Mouse (Mus musculus) 3T3-L1 (cell line): ENCODE data around the gene Patj.

Experiments
- DNase-seq: peaks from one replicate; pipeline ENCODE4 v3.0.0-alpha.2; 2015; ENCODE audit warnings: low read depth, low spot score

Gene Patj

DNA sequence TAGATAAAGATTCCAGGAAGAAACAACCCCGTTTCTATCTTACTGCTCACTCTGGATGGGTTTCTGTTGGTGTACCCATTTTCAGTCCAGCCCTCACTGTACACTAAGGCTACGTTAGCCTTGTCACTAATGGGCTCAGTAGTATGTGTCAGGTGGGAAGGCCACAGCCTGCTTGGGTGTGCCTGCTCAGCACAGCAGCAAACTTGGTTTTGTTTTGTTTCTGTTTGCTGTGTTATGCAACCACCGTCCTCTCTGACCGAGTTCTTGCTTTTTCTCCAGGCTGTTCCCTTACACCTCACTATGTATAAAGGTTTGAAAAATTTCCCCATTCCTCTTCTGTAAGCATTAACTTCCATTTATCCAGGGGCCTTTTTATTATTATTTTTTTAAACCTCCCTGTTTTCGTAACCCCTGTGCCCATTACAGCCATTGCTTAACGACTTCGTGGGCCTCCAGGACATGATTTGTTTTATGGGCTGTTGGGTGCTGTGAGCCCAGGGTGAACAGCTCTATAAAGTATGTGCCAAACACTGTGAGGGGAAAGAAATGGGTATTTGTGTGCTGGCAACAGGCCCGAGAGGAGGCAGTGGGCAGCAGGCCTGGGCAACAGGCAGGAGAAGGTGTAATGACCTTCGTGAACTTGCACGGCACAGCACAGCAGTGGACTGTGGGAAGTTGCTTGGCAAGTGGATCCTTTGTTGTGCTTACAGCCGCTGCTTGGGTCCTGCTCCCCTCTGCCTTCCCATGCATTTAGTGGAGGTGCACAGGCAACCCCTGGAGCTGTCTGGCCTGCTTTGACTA lies 113.1 kb downstream of the Patj start:
- DNase-seq: no peak

DNA sequence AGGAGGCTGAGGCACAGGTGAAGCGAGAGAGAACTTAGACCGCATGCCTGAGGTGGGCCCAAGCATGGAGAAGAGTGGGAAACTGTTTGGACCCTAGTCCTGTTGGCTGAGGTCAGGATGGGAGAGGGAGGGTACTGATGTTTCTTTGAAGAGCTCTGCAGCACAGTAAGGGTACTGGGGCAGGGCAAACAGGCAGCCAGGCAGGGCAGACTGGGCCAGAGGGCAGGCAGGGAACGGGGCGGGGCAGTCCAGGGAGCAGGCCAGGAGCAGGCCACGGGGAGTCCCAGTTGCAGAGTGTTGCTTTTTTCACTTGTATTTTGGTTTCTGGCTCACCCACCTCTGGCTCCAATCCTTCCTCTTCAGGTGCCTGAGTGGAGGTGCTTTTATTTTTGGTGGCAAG lies 114.4 kb downstream of the Patj start:
- DNase-seq: peak; percentile 17

DNA sequence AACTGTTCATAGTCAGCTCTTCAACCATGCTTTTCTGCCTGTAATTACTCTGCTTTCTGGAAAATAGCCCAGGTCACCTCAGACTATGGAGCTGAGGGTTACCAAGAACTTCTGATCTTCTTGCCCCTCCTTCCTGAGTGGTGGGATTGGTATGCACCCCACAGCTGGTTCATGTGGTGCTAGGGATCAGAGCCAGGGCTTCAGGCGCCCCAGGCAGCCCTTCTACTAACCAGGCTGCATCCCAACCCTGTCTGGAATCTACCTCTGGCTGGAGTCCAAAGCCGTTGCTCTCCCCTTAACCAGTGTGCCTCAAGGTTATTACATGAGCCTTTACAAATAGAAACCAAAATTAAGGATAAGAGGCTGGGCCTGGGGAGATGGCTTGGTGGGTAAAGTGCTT lies 115.7 kb downstream of the Patj start:
- DNase-seq: peak; percentile 95

DNA sequence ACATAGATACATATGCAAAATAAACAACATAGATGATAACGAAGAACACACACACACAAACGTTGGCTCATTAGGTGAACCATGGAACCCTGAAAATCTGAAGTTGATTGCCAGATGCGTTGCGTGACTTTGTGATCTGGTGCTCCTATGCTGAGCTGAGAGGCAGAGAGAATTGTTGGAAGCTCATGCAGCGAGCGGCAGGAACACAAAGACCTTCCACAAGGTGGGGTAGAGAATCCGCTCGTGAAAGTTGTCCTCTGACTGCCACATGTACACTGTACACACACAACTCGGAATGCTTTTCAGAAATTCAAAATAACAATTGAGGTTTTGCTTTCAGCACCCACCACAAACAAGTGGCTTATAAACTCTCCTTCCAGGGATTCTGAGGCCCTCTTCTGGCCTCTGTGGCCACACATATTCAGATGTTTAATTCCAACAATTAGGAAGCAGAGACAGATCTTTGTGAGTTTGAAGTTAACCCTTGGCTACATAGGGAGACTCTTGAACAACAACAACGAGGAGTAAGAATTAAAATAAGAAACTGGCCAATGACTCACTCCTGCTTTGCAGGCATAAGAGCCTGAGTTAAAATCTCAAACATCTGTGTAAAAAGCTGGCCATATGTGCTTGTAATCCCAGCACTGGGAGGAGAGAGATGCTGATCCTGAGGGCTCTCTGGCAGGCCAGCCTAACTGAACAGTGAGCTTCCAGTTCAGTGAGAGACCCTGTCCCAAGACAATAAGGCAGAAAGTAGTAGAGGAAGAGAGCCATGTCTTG lies 116.6 kb downstream of the Patj start:
- peak; percentile 62 for DNase-seq

DNA sequence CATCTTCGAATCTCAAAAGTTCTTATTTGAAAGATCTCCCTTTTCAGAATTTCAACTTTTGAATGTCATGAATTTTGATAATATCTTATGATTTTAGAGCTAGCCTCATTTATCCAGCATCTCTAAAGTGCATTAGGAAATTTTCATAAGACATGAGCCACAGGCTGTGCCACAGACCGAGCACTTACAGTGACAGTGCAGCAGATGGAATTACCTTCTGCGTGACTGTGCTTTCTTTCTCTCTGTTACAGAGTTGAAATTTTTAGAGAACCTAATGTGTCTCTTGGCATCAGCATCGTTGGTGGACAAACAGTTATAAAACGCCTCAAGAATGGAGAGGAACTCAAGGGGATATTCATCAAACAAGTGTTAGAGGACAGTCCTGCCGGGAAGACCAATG lies 124.9 kb downstream of the Patj start:
- DNase-seq: no peak

DNA sequence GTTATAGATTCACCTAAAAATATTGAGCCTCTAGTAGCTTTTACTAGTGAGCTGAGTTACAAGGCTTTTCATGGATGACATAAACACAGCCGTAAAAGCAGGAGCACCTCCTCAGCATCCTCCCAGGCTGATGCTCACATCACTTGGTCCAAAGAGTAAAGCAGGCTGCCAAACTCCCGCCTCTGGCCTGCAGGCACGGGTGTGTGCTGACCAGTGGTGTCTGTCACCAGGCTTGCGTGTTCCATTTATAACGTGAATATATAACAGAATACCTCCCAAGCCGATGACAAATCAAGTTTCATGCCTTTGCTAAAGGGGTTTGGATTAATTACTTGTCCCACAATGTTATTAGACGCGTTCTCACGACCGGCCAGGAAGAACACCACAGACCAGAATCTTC lies 128.9 kb downstream of the Patj start:
- no peak for DNase-seq

DNA sequence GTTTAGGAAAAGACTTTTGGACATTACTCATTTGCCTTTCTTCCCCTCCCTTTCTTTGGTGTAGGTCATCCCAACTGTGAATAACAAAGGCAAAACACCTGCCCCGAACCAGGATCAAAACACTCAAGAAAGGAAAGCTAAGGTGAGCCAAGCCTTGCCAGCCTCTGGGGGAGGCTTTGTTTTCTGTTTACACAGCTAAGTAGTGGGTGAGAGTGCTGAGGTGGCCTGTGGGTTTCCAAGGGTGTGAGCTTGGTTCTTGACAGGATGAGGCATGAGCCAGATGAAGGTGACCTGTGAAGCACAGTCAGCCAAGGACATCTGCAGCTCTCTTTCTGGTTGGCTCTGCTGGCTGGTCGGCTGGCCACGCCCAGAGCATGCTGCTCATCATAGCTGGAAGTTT lies 139.9 kb downstream of the Patj start:
- no peak for DNase-seq

DNA sequence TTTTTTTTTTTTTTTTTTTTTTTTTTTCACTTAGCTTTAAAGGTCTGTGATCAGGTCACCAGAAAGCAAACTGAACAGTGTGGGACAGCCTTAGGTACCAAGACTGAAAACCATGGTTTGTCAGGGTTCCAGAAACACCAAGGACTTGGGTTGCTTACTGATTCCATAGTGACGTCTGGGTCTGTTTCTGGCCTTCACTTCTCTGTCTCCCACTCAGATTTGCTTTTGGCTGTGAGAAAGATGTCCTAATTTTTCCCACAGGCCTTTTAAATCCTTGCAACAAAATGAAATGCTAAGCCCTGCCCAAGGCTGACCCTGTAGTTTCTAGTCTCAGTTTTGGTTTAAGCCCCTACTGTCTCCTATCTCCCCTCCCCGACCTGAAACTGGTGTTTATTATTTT lies 146.0 kb downstream of the Patj start:
- no peak for DNase-seq

DNA sequence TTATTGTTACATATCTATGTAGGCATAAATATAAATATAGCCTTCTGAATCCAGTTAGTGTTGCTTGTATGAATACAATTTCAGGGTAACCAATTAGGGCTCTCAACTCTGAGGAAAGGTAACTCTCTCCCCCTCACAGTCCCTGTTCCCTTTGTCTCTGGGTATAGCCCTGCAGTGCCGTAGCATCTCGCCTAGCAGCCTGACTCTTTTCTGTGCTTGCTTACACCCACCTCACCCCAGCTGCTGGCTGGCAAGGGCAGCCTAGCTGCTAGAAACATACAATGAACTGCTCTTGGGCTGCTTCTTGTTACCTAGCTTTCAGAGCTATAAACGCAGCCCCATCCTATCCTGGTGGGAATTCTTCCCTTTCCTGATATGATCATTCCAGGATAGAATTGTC lies 147.4 kb downstream of the Patj start:
- DNase-seq: no peak

DNA sequence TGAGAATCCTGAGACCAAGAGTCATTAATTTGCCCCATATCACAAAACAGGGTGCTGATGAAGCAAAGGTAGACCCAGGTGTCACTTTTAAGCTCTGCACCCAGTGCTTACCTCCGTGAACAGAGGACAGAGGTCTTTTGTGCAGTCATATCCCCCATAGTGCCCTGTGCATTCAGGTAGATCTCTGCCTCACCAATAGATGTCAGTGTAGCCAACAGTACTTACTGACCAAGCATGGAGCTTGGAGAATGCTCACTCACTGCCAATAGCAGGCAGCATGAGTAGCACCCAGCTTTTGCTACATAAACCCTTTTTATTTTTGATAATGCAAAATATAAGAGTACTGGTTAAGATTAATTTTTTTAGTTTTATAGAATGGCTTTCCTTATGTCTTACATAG lies 149.8 kb downstream of the Patj start:
- peak; percentile 60 for DNase-seq

DNA sequence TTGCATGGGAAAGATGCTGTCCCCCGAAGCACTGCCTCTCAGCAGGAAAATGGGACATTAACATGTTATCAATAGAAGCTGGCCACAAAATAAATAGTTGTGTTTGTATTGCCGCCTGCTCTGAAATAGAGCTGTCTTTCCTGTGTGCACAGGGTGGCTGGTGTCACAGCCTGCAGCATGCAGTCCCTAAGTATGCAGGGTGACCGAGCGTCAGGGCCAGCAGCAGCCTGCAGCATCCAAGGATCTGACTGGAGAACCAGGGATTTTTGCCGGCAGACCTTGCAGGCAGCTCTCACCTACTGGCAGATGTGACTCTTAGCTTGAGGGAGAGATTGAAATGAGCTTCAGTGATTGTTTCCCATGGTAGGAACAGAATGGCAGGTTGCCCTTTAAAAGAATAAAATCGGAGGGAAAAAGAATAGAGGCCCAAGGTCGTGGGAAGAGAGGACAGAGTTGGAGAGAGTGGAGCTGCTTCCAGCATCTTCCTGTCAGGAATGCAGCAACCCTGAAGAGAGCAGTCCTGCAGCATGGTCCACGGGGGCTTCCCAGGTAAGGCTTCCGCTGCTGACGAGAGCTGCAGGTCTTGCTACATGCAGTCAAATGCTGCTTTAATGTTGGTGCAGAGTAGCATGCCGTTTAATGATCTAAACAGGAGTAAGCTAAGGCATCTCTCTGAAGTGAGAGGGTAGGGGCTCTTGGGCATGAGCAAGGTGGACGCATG lies 151.0 kb downstream of the Patj start:
- no peak for DNase-seq

DNA sequence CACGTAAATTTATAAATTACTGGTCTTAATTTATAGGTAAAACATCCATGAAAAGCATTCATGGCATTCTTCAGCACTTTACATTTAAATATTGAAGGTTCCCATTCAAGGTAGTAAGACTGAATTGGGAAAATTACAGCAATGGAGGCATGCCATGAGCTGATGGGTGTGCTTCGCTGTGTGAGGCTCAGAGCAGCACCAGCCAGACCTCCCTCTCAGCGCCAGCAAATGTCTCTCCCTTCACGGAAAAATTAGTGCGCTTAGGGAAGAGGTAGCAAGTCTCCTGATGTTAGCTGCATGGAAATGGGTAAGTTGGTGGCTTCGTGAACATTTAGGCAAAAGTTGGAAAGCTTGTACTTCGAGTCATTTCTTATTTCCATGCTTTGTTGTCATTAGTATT lies 153.9 kb downstream of the Patj start:
- DNase-seq: no peak

DNA sequence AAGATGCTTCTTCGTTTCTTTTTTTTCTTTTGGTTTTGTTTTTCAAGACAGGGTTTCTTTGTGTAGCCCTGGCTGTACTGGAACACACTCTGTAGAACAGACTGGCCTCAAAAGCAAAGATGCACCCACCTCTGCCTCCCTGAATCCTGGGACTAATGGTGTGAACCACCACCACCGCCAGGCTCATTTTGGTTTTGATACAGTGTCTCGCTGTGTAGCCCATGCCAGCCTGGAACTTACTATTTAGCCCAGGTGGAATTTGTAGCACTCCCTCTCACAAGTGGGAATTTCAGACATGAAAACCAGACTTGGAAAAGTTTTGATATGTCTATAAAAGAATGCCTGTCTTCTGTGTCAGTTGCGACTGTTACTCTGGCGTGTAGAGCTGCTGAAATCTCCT lies 154.5 kb downstream of the Patj start:
- no peak for DNase-seq

DNA sequence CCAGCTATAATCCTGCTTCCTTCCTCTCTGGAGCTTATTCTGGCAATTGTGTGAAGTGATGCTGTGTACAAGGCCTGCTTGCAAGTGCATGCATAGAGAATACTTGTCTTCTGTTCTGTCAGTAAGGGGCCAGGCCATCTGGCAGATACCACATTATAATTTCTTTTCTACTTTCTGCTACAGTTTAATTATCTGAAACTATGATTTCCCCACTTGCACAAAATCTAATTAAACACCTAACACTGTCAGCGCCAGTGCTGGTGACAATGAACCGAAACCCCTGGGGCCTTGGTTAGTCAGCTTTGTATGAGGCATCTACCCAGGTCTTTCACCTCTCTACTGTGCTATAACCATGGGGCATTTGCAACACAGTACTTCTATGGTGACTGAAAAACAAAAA lies 160.1 kb downstream of the Patj start:
- no peak for DNase-seq

DNA sequence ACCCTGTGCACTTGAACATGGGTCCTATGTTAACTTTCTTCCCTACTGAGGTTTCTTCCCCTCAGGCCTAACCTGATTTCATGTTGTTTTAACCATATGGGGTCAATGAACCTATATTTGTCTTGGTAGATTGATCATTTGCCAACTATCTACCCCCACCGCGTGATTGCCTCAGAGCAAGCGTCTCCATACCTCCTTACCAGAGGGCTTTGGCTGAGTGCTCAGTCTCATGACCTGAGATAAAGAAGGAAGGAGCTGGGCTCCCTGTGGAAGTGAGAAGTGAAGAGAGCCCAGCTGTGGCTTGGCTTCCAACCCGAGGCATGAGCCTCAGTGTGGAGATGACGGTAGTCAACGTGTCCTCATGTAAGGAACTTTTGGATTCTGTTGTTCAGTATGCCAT lies 160.9 kb downstream of the Patj start:
- DNase-seq: no peak

DNA sequence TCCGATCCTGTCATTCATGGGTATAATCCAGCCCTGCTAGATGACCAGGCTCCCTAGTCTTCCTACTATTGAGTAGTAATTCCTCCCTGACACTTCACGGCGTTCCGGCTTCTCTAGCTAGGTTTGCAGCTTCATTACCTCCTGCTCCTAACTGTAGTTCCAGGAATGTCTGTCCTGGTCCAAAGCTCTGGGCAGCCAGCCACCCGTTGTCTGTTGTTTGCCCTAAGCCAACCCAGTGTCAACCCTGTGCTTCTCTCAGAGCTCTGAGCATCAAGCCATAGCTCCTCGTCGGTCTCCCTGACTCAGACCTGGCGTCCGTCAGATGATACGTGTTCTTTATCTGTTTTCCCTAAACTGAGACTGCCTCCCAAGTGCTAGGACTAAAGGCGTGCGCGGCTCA lies 161.6 kb downstream of the Patj start:
- DNase-seq: no peak

DNA sequence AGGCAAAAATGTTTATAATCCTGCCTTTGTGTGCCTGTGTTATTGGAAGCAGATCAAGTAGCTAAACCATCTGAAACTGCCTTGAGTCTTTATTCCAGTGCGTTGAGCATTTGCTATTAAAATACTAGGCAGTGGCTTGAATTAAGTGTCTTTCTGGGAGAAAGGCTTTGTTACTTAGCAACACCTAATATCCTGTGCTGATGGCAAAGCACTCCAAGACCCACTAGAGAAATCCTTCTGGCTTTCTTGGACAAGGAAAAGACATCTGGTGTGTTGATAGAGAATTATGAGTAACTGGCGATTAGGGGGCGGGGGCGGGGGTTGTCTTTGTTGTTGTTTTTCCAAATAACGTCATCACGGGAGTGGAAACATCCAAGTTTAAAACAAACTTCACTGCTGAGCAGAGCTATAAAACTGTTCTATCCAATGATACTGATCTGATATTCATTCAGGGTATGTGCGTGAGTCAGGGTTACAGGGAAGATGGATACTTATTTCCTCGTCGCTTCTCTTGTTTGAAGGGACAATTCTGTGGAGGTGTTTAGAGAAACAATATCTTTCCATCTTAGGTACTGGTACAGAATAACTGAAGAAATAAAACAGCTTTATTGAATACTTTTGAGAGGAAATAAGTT lies 164.7 kb downstream of the Patj start:
- no peak for DNase-seq

DNA sequence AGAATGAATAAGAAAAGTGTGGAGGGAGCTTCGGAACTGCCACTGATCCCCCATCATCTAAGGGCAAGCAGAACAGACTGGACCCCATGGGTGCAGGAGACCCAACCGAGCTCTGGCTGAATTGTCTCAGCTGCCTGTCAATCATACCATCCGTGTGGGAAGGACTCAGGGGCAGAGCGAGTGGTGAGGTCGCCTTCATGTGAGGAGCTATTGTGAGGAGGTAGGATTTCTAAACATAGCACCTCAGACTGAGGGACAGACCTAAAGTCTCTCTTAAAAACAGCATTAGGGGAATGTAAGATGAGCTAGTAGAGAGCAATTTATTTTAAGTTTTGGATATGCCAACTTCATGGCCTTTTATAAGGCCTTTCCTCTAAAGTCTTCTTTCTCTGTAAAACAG lies 167.5 kb downstream of the Patj start:
- DNase-seq: no peak

DNA sequence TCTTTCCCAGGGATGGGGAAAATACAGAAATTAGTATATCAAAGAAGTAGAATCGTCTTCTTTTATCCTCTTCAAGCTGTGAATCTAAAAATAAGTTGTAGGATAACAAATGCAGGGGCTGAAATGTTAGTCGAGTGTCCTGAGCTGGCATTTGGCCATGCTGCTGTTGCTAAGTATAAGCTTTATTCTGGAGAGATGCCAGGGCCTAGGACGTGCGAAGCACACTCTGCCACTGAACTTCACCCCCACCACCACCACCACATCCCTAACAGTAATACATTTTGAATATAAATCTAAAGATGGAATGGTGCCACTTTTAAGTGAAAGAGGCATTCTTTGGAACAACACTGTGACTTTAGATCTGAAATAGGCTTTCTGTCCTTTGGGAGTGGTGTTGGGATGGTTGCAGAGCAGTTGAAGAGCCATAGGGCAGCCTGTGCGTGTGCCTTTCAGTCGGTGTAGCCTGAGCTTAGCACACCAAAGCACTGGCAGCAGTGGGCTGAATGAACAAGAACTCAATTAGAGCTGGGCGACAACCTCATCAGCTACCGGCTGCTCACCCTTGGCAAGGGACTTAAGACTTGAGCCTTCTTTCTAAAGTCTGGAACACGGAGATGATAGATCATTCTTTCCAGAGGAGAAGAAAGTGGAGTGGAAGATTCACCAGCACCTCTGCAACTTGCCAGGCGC lies 168.1 kb downstream of the Patj start:
- DNase-seq: peak; percentile 9

DNA sequence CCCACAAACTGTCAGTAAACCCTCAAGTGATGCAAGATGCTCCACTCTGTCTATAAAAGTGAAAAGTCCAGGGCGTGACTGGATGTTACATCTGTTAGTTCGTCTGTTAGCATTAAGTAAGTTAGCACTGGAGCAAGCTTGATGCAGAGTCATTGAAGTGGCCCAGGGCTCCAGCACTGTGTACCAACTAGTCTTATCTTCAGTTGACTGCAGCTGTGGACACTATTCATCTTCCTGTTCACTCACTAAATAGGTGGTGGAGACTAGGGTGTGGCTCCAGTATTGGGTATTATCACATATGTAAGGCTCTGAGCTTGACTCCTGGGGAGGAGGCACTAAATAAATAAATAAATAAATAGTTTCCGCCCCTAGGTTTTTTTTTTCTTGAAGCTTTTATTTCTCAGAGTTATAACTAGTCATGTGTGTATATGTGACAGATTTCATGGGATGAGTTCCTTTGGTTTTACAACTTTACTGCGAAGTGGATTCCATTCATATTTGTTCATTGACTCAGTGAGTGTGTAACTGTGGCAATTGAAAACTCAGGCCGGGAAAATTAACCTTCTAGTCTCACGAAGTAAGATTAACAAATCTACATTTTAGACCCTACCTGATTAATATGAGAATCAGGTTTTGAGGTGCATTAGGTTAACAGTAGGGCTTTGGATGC lies 168.7 kb downstream of the Patj start:
- DNase-seq: peak; percentile 75

DNA sequence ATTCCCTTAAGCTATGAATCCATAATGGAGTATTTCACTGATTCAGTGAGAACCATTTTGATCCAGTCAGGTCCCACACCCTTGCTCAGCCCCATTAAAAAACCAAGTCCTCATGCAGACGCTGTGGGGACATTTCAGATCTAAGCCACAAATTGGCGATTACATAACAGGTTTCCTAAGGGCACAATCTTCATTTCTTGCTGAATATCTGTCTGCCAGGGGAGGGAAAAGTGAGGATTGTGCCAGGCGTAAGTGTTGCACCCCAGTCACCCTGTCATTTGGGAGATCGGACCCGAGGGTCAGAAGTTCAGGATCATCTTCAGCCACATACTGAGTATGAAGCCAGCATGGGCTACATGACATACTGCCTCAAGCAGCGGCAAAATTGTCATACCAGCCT lies 171.2 kb downstream of the Patj start:
- DNase-seq: no peak
